Mouse (Mus musculus) midbrain, embryonic 13.5 days (tissue): ENCODE results near the gene Gm49510. TPM values are rescaled to one million over a fixed set of nuclear protein-coding genes. Genes with fewer than 3 reads are reported as not detected.
"Not testable (repeated sequence)": the region's sequence is repeated elsewhere in the genome, so short reads cannot be mapped to it uniquely, and the experiment has no call there.

ENCODE experiments used
- ATAC-seq: fragments of 200-750 bp; cut with Nextera tagmentation; 2 replicates; pipeline ENCODE4 v1.8.0; 2017; ENCODE audit warnings: mild to moderate bottlenecking, moderate TSS enrichment, moderate library complexity
- H3K27ac ChIP-seq: fragments of 300-500 bp; sonication (generic); 2 replicates; pipeline ENCODE4 v1.5.1; 2015; ENCODE audit warnings: inconsistent platforms, mild to moderate bottlenecking, moderate library complexity
- H3K27me3 ChIP-seq: fragments of 300-500 bp; sonication (generic); 2 replicates; pipeline ENCODE4 v1.6.1; 2015; ENCODE audit warnings: mild to moderate bottlenecking, inconsistent platforms
- H3K36me3 ChIP-seq: fragments of 300-500 bp; sonication (generic); 2 replicates; pipeline ENCODE4 v1.6.1; 2015; ENCODE audit warnings: mild to moderate bottlenecking, inconsistent platforms
- H3K4me1 ChIP-seq: fragments of 300-500 bp; sonication (generic); replicated peaks from 2 replicates; pipeline ENCODE4 v1.6.1; 2015; ENCODE audit warnings: inconsistent platforms
- H3K4me2 ChIP-seq: fragments of 300-500 bp; sonication (generic); replicated peaks from 2 replicates; pipeline ENCODE4 v1.6.1; 2015; ENCODE audit warnings: moderate library complexity, mild to moderate bottlenecking, inconsistent platforms
- H3K4me3 ChIP-seq: fragments of 300-500 bp; sonication (generic); replicated peaks from 2 replicates; pipeline ENCODE4 v1.5.1; 2015; ENCODE audit warnings: mild to moderate bottlenecking, inconsistent platforms
- H3K9ac ChIP-seq: fragments of 300-500 bp; sonication (generic); replicated peaks from 2 replicates; pipeline ENCODE4 v1.6.1; 2015; ENCODE audit warnings: mild to moderate bottlenecking, inconsistent platforms
- H3K9me3 ChIP-seq: fragments of 300-500 bp; sonication (generic); 2 replicates; pipeline ENCODE4 v1.6.1; 2016; ENCODE audit warnings: mild to moderate bottlenecking, inconsistent platforms
- WGBS: fragments of 180-500 bp; shearing (Covaris S2); methylation state at CpG from one replicate; pipeline ENCODE4 v1.1.7; 2015; 5-methylcytosine and 5-hydroxymethylcytosine counted together
- polyA plus RNA-seq: library from polyadenylated mRNA; unstranded; fragments of >200 nt; fragmentation: Nextera tagmentation; extraction: Ambion mirVana; gene quantifications from 2 replicates; pipeline ENCODE4 v1.2.1, GENCODE M21; 2015

The Gm49510 gene
- polyA plus RNA-seq, 1 experiment from 2014 or later, result 0.12 TPM

DNA sequence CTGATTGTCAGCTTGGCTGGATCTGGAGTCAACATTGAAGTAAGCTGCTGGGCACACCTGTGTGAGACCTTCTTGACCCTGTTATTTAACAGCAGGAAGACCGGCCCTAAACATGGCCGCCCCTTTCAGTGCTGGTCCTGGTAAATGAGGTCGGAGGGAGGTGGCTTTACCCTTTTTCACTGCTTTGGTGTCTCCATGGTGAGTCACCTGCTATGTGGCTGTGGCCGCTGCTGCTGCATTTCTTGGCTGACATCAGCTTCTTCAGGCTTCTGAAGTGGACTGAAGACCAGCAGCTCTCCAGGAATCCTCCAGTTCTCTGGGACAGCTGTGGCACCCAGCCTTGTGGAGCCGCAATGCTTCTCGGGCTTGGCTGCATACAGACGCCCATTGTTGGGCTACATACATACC is 30.6 kb upstream of the Gm49510 start:
- no peaks in the 10 kb centered on the region for H3K36me3 ChIP-seq
- H3K4me2 ChIP-seq, result no peak overlapping the region
- WGBS, result 54% methylated on average over 7 of the region's 7 CpGs
- peak; percentile 62 for ATAC-seq
- no peak overlapping the region for H3K4me3 ChIP-seq
- no peaks in the 10 kb centered on the region; the same call in 1 of the 2 replicates for H3K27me3 ChIP-seq
- no peaks in the 10 kb centered on the region for H3K9me3 ChIP-seq
- no peak overlapping the region for H3K9ac ChIP-seq
- peaks cover 6% of the 10 kb centered on the region; the same call in 1 of the 2 replicates for H3K4me1 ChIP-seq
- H3K27ac ChIP-seq, result peak overlapping the region; percentile 71

DNA sequence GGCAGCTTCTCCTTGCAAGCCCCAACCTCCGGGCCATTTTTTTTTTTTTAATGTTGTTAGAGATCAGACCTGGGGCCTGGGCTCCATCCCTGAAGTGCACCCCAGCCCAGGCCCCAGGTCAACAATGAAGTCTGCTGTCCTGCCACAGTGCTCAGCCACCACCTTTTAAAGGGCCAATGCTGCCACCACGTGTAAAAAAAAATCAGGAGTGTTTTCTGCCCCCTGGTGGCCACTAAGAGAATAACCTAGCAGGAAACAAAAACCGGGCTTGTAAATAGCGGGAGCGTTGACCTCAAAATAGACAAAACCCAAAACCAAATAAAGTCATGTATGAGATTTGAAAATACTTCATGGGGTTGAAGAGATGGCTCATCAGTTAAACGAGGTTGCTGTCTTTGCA is 29.7 kb upstream of the Gm49510 start:
- H3K27me3 ChIP-seq, result no peaks in the 10 kb centered on the region; the same call in 1 of the 2 replicates
- no peak for ATAC-seq
- H3K36me3 ChIP-seq, result no peaks in the 10 kb centered on the region
- 31% methylated on average over 6 of the region's 6 CpGs for WGBS
- peaks cover 6% of the 10 kb centered on the region; the same call in 1 of the 2 replicates for H3K4me1 ChIP-seq
- no peak overlapping the region for H3K9ac ChIP-seq
- no peak overlapping the region for H3K27ac ChIP-seq
- no peak overlapping the region for H3K4me3 ChIP-seq
- no peak overlapping the region for H3K4me2 ChIP-seq
- no peaks in the 10 kb centered on the region for H3K9me3 ChIP-seq

DNA sequence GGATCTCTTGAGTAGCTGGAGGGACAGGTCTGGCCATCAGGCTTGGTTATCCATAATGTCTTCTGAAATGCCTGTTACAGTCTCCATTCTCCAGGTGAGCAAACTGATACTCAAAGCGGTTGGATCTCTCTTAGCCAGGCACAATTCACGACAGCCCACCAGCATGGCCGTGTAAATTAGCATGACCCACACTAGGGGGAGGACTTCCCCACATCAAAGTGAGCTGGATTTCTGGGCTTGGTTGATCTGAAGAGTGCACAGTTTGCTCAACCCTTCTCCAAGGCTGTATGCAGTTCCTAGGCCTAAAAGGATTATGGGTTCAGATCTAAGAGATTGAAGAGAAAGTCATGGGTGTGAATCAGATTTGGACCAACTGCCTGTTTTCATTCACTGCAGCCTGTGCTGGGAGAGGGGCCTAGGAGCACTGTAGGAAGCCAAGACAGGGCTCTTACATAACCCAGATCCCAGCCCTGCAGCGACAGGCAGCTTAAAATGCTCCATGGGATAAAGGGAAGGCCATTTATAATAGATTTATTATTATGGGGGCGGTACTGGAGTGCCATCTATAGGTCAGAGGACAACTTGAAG is 27.4 kb upstream of the Gm49510 start:
- Histone ChIP-seq H3K27me3 (no peaks in the 10 kb centered on the region), H3K4me3 (no peak overlapping the region), H3K9me3 (no peaks in the 10 kb centered on the region), H3K4me1 (peaks cover 22% of the 10 kb centered on the region), H3K9ac (no peak overlapping the region), H3K4me2 (no peak overlapping the region), H3K27ac (no peak overlapping the region), H3K36me3 (no peaks in the 10 kb centered on the region)
- WGBS, result 50% methylated on average over 5 of the region's 5 CpGs
- no peak for ATAC-seq

DNA sequence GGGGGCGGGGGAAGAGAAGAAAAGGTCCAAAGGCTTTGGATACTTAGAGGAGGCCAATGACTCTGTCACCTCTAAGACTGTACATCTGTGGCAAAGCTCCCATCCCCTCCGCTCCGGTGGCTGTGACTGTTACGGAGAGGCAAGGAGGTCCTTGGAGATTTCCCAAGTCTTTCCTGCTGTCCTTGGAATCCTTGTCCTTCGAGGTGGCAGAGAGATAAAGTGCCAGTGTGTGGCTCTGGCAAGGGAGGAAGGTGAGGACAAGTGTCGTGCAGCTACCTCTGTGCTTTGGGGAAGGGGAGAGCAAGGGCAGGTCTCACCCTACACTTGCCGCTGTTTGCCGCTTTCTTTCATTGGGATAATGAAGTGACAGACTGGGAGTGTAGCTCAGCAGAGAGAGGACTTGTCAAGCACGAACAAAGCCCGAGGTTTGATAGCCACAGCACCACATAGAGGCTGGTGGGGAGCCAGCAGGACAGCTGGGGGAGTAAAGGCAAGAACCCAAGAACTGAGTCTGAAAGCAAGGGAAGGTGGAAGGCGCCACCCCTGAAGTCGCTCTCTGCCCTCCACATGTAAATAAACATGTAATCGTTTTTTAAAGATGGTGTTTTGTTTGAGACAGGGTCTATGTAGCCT is 25.5 kb upstream of the Gm49510 start:
- no peak for ATAC-seq
- H3K4me2 ChIP-seq, result no peak overlapping the region
- 51% methylated on average over 13 of the region's 13 CpGs for WGBS

DNA sequence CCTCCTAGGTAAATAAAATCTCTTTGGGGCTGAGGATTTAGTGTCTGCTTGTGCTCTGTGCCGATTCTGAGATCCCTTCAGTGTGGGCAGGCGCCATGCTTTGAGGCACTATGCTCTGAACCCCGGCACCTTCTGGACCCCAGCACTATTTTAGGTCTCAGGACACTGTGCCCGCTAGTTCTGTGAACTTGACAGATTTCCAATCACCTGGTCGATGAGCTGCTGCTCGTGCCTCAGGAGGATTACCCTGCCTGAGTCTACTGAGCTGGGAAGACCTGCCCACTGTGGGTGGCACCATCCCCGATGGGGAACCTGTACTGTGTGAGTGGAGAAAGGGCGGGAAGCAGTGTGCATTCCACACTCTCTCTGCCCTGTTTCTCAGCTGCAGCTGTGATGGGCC is 24.5 kb upstream of the Gm49510 start:
- no peak overlapping the region for H3K9ac ChIP-seq
- no peak overlapping the region for H3K4me2 ChIP-seq
- 73% methylated on average over 8 of the region's 8 CpGs for WGBS
- no peaks in the 10 kb centered on the region for H3K27me3 ChIP-seq
- ATAC-seq, result no peak
- 0 out of 2 replicates have a peak, but pooled peaks cover 1% of the 10 kb centered on the region for H3K36me3 ChIP-seq
- H3K27ac ChIP-seq, result peak overlapping the region; percentile 99; the same call in 1 of the 2 replicates
- H3K4me3 ChIP-seq, result no peak overlapping the region
- peaks cover 37% of the 10 kb centered on the region for H3K4me1 ChIP-seq
- no peaks in the 10 kb centered on the region for H3K9me3 ChIP-seq

More for the DNA sequence above, 25.5 kb upstream of the Gm49510 start:
- no peak overlapping the region for H3K27ac ChIP-seq
- H3K9me3 ChIP-seq, result no peaks in the 10 kb centered on the region
- H3K4me3 ChIP-seq, result no peak overlapping the region
- no peaks in the 10 kb centered on the region for H3K27me3 ChIP-seq
- H3K9ac ChIP-seq, result 0 out of 2 replicates have a peak overlapping the region, but pooled peaks have one; percentile 1
- peaks cover 26% of the 10 kb centered on the region for H3K4me1 ChIP-seq
- H3K36me3 ChIP-seq, result no peaks in the 10 kb centered on the region

DNA sequence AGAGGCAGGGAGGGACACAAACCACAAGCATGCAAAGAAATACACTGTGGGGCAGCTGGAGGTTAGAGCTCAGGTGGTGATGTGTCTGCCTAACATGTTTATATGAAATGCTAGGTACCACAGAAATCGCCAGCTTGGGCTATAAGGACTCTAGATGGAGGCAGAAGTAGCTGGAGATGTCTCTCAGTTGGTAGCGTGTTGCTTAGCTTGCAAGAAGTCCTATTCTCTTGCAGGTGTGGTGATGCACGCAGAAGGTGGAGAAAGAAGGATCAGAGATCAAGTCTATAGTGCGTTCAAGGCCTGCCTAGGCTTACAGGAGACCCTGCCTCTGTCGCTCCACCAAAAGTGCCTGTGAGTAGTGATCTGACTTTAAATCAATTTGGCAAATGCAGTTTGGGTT is 23.9 kb upstream of the Gm49510 start:
- peak overlapping the region; percentile 99 for H3K27ac ChIP-seq
- 78% methylated on average over 5 of the region's 5 CpGs for WGBS
- peak overlapping the region; percentile 78; the same call in 1 of the 2 replicates for H3K4me3 ChIP-seq
- H3K4me2 ChIP-seq, result peak overlapping the region; percentile 83
- 0 out of 2 replicates have a peak, but pooled peaks cover 5% of the 10 kb centered on the region for H3K36me3 ChIP-seq
- peaks cover 39% of the 10 kb centered on the region for H3K4me1 ChIP-seq
- H3K27me3 ChIP-seq, result no peaks in the 10 kb centered on the region
- H3K9ac ChIP-seq, result 0 out of 2 replicates have a peak overlapping the region, but pooled peaks have one; percentile 87
- ATAC-seq, result no peak
- H3K9me3 ChIP-seq, result no peaks in the 10 kb centered on the region

DNA sequence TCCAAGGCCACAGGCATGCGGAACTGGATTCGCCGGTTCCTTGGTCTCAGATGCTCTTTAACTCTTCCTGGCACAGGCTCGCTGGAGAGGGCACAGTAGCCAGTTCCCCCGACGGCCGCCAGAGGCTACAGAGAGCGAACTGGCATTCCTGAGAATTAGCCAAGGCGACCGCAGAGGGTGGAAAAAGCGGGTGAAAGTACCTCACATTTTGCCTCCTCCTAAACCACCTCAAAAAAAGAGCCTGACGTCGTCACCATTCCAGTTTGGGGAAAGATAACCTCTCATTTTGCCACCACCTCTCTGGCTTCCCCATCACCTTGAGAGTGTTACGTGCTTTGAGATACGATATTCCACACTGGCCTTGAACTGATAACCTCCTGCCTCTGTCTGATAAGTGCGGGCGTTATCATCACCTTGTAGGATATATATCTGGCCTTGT is 23.2 kb upstream of the Gm49510 start:
- peak; percentile 48 for ATAC-seq
- Histone ChIP-seq H3K9me3 (no peaks in the 10 kb centered on the region), H3K36me3 (peaks cover 12% of the 10 kb centered on the region), H3K4me3 (peak overlapping the region; percentile 78), H3K4me2 (peak overlapping the region; percentile 83), H3K27me3 (no peaks in the 10 kb centered on the region), H3K4me1 (peaks cover 39% of the 10 kb centered on the region), H3K27ac (peak overlapping the region; percentile 99), H3K9ac (peak overlapping the region; percentile 87)
- 3% methylated on average over 17 of the region's 17 CpGs for WGBS

DNA sequence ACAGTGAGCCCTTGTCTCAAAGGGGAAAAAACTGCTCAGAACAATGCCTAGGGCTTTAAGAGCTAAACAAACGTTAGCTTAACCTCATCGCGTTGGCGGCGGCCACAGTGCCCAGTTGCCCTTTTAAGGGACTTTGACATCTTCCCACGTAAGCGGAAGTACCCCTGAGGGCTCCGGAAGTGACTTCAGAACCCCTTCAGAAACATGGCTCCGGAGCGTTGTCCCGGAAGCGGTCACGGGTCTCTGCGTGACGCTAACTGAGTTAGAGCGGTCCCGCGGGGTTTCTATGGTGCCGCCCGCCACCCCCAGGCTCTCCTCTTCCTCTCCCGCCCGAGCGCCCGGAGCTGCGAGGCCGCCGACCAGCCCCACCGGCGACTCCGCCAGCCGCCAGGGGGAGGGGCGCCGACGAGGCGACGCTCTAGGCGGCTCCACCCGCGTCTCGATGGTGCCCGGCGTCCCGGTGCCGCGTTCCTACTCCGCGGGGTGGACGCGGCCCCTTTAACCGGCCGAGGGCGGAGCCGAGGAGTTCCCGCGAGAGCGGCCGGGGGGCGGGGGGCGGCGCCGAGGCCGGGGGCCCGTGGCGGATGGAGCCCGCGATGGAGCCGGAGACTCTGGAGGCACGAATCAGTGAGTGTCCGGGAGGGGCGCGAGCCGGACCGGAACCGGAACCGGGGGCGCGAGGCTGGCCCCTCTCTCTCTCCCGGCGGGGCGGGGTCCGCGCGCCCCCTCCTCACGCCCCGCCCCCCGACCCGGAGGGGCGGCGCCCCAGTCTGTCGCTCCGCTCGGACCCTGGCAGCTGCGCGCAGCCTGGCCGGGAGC is 22.3 kb upstream of the Gm49510 start, which contains the start of gene Gga1:
Gene Gga1 (plus strand): TSS at position 200 of the 819 bp plus-strand sequence.
- WGBS, result 1% methylated on average over 71 of the region's 95 CpGs
- Histone ChIP-seq H3K27me3 (no peaks in the 10 kb centered on the region), H3K4me1 (peaks cover 39% of the 10 kb centered on the region), H3K4me3 (peak within 1 kb of the TSS; percentile 78), H3K36me3 (peaks cover 21% of the 10 kb centered on the region), H3K27ac (peak within 1 kb of the TSS; percentile 99), H3K9me3 (no peaks in the 10 kb centered on the region), H3K4me2 (peak within 1 kb of the TSS; percentile 83), H3K9ac (peak within 1 kb of the TSS; percentile 87)
- ATAC-seq, result peak; percentile 91

DNA sequence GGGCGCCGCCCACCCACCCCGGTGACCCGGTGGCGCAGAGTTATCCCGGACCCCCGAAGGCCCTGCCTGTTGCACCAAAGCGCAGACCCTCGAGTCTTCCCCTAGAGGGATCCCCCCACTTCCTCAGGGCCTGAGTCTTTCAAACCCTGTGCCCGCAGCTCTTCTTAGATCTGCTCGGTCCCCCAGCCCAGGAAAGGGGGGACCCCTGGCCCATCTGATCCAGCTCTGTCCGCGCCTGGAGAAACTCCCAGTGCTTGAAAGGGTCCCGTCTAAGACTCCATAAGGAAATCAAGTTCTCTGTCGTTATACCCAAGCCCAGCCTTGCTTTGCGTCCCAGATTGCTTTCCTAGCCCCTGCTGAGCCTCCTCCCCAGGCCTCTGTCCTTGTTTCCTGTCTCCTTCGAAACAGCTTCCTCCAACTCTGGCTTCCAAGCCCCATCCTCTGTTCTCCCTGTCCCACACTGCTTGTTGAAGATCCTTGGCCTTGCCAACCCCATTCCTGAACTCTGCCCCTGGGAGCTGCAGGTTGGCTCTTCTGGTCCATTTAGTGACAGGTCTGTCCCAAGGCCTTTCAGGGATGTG is 21.6 kb upstream of the Gm49510 start:
- H3K27ac ChIP-seq, result peak overlapping the region; percentile 99
- no peaks in the 10 kb centered on the region for H3K27me3 ChIP-seq
- peaks cover 39% of the 10 kb centered on the region for H3K4me1 ChIP-seq
- no peaks in the 10 kb centered on the region for H3K9me3 ChIP-seq
- H3K36me3 ChIP-seq, result peaks cover 28% of the 10 kb centered on the region
- under 1% methylated on average over 17 of the region's 17 CpGs for WGBS
- peak overlapping the region; percentile 83 for H3K4me2 ChIP-seq
- H3K4me3 ChIP-seq, result peak overlapping the region; percentile 78
- peak; percentile 57 for ATAC-seq
- peak overlapping the region; percentile 87 for H3K9ac ChIP-seq

DNA sequence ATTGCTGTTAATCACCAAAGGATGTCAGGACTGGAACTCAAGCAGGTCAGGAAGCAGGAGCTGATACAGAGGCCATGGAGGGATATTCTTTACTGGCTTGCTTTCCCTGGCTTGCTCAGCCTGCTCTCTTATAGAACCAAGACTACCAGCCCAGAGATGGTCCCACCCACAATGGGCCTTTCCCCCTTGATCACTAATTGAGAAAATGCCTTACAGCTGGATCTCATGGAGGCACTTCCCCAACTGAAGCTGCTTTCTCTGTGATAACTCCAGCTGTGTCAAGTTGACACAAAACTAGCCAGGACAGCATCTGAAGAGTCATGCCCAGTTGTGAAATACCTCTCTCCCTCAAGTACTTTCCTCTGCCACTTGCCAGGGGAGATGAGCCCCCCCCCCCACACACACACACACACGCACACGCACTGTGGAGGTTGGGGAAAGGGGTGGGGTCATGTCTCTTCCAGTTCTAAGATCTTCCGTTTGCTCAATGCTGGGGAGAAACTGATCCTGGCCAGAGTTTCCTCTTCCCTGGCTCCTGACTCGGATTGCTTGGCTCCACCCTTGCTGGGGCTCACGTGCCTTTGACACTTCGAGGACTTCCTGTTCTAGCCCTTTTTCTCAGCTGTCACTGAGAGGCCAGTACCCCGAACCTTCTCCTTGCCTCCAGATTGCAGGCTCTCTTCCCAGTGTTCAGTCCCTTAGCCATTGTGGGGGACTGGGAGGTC is 20.5 kb upstream of the Gm49510 start:
- Histone ChIP-seq H3K4me2 (peak overlapping the region; percentile 83), H3K36me3 (peaks cover 39% of the 10 kb centered on the region), H3K4me1 (peaks cover 39% of the 10 kb centered on the region), H3K9ac (0 out of 2 replicates have a peak overlapping the region, but pooled peaks have one; percentile 36)
- not testable (repeated sequence) for H3K27ac ChIP-seq, H3K27me3 ChIP-seq, ATAC-seq, H3K4me3 ChIP-seq, H3K9me3 ChIP-seq
- WGBS, result 76% methylated on average over 7 of the region's 7 CpGs

DNA sequence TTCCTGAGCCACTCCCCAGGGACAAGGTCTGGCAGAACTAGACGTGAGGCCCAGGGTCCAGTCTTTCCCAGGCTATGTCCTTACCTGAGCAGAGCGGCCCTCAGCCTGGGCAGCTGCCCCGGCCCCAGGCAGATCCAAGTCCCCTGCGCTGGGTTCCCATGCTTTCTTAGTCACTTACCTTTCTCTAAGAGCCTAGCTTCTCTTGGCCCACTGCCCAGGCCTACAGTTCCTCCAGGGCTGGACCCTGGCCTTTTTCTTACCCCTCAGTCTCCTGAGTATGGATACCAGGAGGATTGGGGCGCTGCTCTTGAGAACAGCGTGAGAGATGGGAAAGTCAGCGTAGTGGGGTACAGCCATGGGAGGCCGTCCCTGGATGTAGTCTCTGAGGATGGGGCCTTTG is 19.0 kb upstream of the Gm49510 start:
- Histone ChIP-seq H3K27me3 (no peaks in the 10 kb centered on the region), H3K9me3 (no peaks in the 10 kb centered on the region), H3K4me2 (no peak overlapping the region), H3K9ac (peak overlapping the region; percentile 8; the same call in 1 of the 2 replicates), H3K27ac (no peak overlapping the region), H3K36me3 (peaks cover 52% of the 10 kb centered on the region), H3K4me3 (no peak overlapping the region), H3K4me1 (peaks cover 35% of the 10 kb centered on the region)
- WGBS, result 95% methylated on average over 8 of the region's 8 CpGs
- no peak for ATAC-seq
